Mouse (Mus musculus): ENCODE data around the gene Btbd1. TPM values are rescaled to one million over a fixed set of nuclear protein-coding genes. Genes with fewer than 3 reads are reported as not detected.

Gene Btbd1
- polyA plus RNA-seq (2017; shearing (Covaris generic)): 8.2 TPM

DNA sequence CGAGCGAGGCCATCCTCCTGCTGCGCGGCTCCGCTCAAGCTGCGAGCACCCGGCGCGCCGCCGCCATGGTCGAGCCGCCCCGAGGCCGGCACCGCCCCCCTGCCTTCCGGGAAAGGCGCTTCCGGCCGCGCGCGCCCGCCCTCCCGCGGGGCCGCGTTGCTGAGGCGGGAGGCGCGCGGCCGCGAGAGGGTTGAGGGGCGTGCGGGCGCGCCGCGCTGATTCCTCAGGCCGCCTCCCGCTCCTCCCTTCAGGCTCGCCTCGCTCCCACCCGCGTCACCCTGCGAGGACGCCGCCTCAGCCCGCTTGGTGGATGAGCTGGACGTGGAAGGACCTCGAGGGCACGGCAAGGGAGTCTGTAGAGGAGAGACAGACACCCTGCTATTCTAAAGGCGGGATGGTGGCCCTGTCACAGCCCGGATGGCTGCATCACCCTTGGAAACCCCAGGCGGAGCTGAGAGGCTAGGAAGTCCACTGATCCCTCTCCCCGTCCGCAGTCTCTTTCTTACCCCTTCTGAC, at the start of gene Btbd1:
TSS of gene Btbd1 (minus strand) at position 53 of the 516 bp plus-strand sequence.

DNA sequence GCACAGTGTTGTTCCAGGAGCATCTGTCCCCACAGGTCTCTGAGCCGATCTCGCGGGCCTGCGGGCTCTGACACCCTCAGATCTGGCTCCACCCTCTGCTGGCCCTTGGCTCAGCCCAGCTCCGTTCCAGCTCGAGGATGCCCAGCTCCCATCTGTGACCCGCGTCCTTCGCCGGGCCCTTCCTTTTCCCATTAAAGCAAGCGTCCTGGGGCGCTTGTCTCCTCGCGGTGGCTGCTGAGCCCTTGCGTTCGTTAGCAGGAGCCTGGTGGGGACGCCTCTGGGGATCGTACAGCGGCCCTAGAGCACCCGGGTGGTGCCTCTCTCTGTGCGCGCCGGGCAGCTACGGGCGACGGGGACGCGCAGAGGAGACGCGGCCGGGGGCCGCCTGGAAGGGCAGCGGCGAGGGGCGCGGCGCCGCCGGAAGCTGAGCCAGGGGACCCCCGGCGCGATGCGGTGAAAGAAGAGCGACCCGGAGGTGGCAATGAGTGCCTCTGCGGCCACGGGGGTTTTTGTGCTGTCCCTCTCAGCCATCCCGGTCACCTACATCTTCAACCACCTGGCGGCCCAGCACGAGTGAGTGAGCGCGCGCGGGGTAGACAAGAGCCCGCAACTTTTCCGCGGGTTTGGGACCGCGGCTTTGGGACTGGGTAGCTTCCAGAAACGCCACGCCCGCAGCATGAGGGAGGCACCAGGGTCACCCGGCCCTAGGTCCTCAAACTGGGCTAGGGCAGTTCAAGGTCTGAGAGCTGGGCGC, 29.9 kb upstream of the Btbd1 start, which contains the start of gene Tm6sf1:
TSS of gene Tm6sf1 (plus strand) at position 34 of the 754 bp plus-strand sequence.

GRCm38 (mm10) chr7:81855694-81856093, 26.5 kb upstream of the Btbd1 start, which contains the start of gene Gm10160:
TSS of gene Gm10160 (minus strand) at chr7:81855794.

DNA sequence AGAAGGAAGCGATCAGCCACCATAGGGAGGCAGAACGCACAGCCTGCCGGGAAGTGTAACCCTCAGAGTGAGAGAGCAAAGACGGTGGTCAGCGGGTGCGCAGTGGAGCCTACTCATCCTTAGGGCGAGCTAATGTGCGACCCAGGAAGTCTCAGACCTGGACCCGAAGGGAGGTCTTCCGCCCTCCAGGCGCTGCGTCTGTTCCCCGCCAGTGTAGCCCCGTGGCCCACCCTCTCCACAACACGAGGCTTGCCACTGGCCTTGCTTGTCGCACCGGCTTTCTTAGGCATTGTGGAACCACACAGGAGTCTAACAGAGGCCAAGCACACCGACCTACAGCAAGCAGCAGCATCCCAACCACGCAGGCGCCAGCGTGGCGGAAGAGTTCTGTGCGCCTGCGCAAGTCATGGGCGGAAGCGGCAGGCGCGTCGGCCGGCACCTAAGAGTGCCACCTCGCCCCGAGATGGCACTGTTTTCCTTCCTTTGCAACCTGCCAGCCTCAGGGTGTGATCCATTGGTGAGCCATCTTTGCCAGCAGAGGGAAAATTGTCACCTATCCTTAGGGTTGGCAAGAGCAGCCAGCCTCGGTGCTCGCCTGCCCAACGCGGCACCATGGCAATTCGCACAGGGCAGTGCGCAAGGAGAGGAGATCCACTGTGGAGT, 40.0 kb downstream of the Btbd1 start, which contains the start of gene 3110040N11Rik:
TSS of gene 3110040N11Rik (minus strand) at position 384 of the 663 bp plus-strand sequence.

GRCm38 (mm10) chr7:81762180-81763109, 66.8 kb downstream of the Btbd1 start, which contains the start of gene Ramac:
TSS of gene Ramac (plus strand) at chr7:81762925.

Other genes with a start within 250 kb of the Btbd1 start
- gene Homer2, start 121.9 kb downstream of the Btbd1 start, polyA plus RNA-seq (2017; shearing (Covaris generic)): not detected
- 164 TPM for gene Ramac, start 66.5 kb downstream of the Btbd1 start, polyA plus RNA-seq (2017; shearing (Covaris generic))
- gene 3110040N11Rik, start 40.0 kb downstream of the Btbd1 start, polyA plus RNA-seq (2017; shearing (Covaris generic)): 67.2 TPM
- not detected for gene Gm10160, start 26.4 kb upstream of the Btbd1 start, polyA plus RNA-seq (2017; shearing (Covaris generic))
- gene Tm6sf1, start 29.6 kb upstream of the Btbd1 start, polyA plus RNA-seq (2017; shearing (Covaris generic)): 12.4 TPM
- gene Hdgfl3, start 105.0 kb upstream of the Btbd1 start, polyA plus RNA-seq (2017; shearing (Covaris generic)): 6.6 TPM
- gene Bnc1, start 162.9 kb upstream of the Btbd1 start, polyA plus RNA-seq (2017; shearing (Covaris generic)): not detected